Mouse (Mus musculus): Measurements from ENCODE around the gene Ntm. TPM values are rescaled to one million over a fixed set of nuclear protein-coding genes. Genes with fewer than 3 reads are reported as not detected.

Ntm gene
- polyA plus RNA-seq, 1 experiment from 2014 or later = 21.4 TPM

GRCm38 (mm10) chr9:29788855-29789254 is 174.1 kb downstream of the Ntm start:
- H3K36me3 ChIP-seq = no peaks in the 10 kb centered on the region
- WGBS = 86% methylated on average over 9 of the region's 9 CpGs
- no peaks in the 10 kb centered on the region for H3K4me1 ChIP-seq
- no peaks in the 10 kb centered on the region for H3K27me3 ChIP-seq
- no peak overlapping the region for H3K27ac ChIP-seq
- H3K9ac ChIP-seq = no peak overlapping the region
- no peak overlapping the region for H3K4me2 ChIP-seq
- no peak overlapping the region for H3K4me3 ChIP-seq
- H3K9me3 ChIP-seq = no peaks in the 10 kb centered on the region
- no peak for ATAC-seq (ENCODE audit: borderline replicate concordance, extremely low read depth, low FRiP score, low TSS enrichment)

GRCm38 (mm10) chr9:29787408-29787807 is 175.5 kb downstream of the Ntm start:
- WGBS = 61% methylated on average over 4 of the region's 4 CpGs
- Histone ChIP-seq H3K9me3 (no peaks in the 10 kb centered on the region), H3K9ac (no peak overlapping the region), H3K4me1 (no peaks in the 10 kb centered on the region), H3K4me3 (no peak overlapping the region), H3K36me3 (no peaks in the 10 kb centered on the region), H3K27ac (no peak overlapping the region), H3K27me3 (no peaks in the 10 kb centered on the region), H3K4me2 (no peak overlapping the region)
- no peak for ATAC-seq (ENCODE audit: borderline replicate concordance, extremely low read depth, low FRiP score, low TSS enrichment)

GRCm38 (mm10) chr9:29782697-29783096 is 180.2 kb downstream of the Ntm start:
- Histone ChIP-seq H3K27ac (no peak overlapping the region), H3K9ac (no peak overlapping the region), H3K36me3 (no peaks in the 10 kb centered on the region), H3K27me3 (no peaks in the 10 kb centered on the region), H3K4me1 (no peaks in the 10 kb centered on the region), H3K4me2 (no peak overlapping the region), H3K9me3 (no peaks in the 10 kb centered on the region), H3K4me3 (no peak overlapping the region)
- 63% methylated on average over 4 of the region's 4 CpGs for WGBS
- no peak for ATAC-seq (ENCODE audit: borderline replicate concordance, extremely low read depth, low FRiP score, low TSS enrichment)

- H3K9ac ChIP-seq = no peak overlapping the region
- H3K4me1 ChIP-seq = no peaks in the 10 kb centered on the region
- H3K27me3 ChIP-seq = no peaks in the 10 kb centered on the region
- no peak overlapping the region for H3K27ac ChIP-seq
- ATAC-seq (ENCODE audit: borderline replicate concordance, extremely low read depth, low FRiP score, low TSS enrichment) = no peak
- no peaks in the 10 kb centered on the region for H3K36me3 ChIP-seq
- no peak overlapping the region for H3K4me2 ChIP-seq
- 74% methylated on average over 7 of the region's 7 CpGs for WGBS
- no peaks in the 10 kb centered on the region for H3K9me3 ChIP-seq
- H3K4me3 ChIP-seq = no peak overlapping the region
These were observed 183.2 kb downstream of the Ntm start for GRCm38 (mm10) chr9:29779739-29780138.

GRCm38 (mm10) chr9:29776951-29777350 is 186.0 kb downstream of the Ntm start:
- no peaks in the 10 kb centered on the region for H3K36me3 ChIP-seq
- ATAC-seq (ENCODE audit: borderline replicate concordance, extremely low read depth, low FRiP score, low TSS enrichment) = no peak
- H3K27me3 ChIP-seq = no peaks in the 10 kb centered on the region
- H3K9ac ChIP-seq = no peak overlapping the region
- no peak overlapping the region for H3K4me2 ChIP-seq
- 68% methylated on average over 3 of the region's 3 CpGs for WGBS
- peaks cover 6% of the 10 kb centered on the region; the same call in 1 of the 2 replicates for H3K4me1 ChIP-seq
- no peaks in the 10 kb centered on the region for H3K9me3 ChIP-seq
- no peak overlapping the region for H3K27ac ChIP-seq
- H3K4me3 ChIP-seq = no peak overlapping the region

- Histone ChIP-seq H3K27ac (no peak overlapping the region), H3K36me3 (no peaks in the 10 kb centered on the region), H3K4me1 (peaks cover 8% of the 10 kb centered on the region; the same call in 1 of the 2 replicates), H3K9me3 (no peaks in the 10 kb centered on the region), H3K9ac (no peak overlapping the region), H3K27me3 (no peaks in the 10 kb centered on the region), H3K4me2 (no peak overlapping the region), H3K4me3 (no peak overlapping the region)
- no peak for ATAC-seq (ENCODE audit: borderline replicate concordance, extremely low read depth, low FRiP score, low TSS enrichment)
- WGBS = 49% methylated on average over 4 of the region's 4 CpGs
These were observed 186.4 kb downstream of the Ntm start for GRCm38 (mm10) chr9:29776542-29776941.

- no peak for ATAC-seq (ENCODE audit: borderline replicate concordance, extremely low read depth, low FRiP score, low TSS enrichment)
- Histone ChIP-seq H3K4me3 (no peak overlapping the region), H3K36me3 (no peaks in the 10 kb centered on the region), H3K9ac (no peak overlapping the region), H3K9me3 (no peaks in the 10 kb centered on the region), H3K27me3 (no peaks in the 10 kb centered on the region), H3K4me2 (no peak overlapping the region), H3K4me1 (peaks cover 12% of the 10 kb centered on the region; the same call in 1 of the 2 replicates), H3K27ac (no peak overlapping the region)
- WGBS = 73% methylated on average over 4 of the region's 4 CpGs
These were observed 186.9 kb downstream of the Ntm start for GRCm38 (mm10) chr9:29776030-29776429.

GRCm38 (mm10) chr9:29772625-29773388 is 190.1 kb downstream of the Ntm start:
- no peak for ATAC-seq (ENCODE audit: borderline replicate concordance, extremely low read depth, low FRiP score, low TSS enrichment)
- H3K27me3 ChIP-seq = no peaks in the 10 kb centered on the region
- no peaks in the 10 kb centered on the region for H3K9me3 ChIP-seq
- no peak overlapping the region for H3K27ac ChIP-seq
- no peak overlapping the region for H3K4me2 ChIP-seq
- H3K4me1 ChIP-seq = peaks cover 12% of the 10 kb centered on the region; the same call in 1 of the 2 replicates
- 61% methylated on average over 11 of the region's 11 CpGs for WGBS
- no peak overlapping the region for H3K4me3 ChIP-seq
- H3K36me3 ChIP-seq = no peaks in the 10 kb centered on the region
- H3K9ac ChIP-seq = no peak overlapping the region

GRCm38 (mm10) chr9:29771870-29772269 is 191.1 kb downstream of the Ntm start:
- 7% methylated on average over 5 of the region's 5 CpGs for WGBS
- no peak for ATAC-seq (ENCODE audit: borderline replicate concordance, extremely low read depth, low FRiP score, low TSS enrichment)
- no peak overlapping the region for H3K27ac ChIP-seq

GRCm38 (mm10) chr9:29771071-29771785 is 191.7 kb downstream of the Ntm start:
- Histone ChIP-seq H3K4me1 (peaks cover 12% of the 10 kb centered on the region; the same call in 1 of the 2 replicates), H3K36me3 (no peaks in the 10 kb centered on the region), H3K9ac (no peak overlapping the region), H3K9me3 (no peaks in the 10 kb centered on the region), H3K27me3 (no peaks in the 10 kb centered on the region), H3K4me3 (no peak overlapping the region), H3K27ac (no peak overlapping the region), H3K4me2 (0 out of 2 replicates have a peak overlapping the region, but pooled peaks have one; percentile 2)
- WGBS = 30% methylated on average over 23 of the region's 23 CpGs
- no peak for ATAC-seq (ENCODE audit: borderline replicate concordance, extremely low read depth, low FRiP score, low TSS enrichment)

More at GRCm38 (mm10) chr9:29771870-29772269, 191.1 kb downstream of the Ntm start:
- Histone ChIP-seq H3K9ac (no peak overlapping the region), H3K9me3 (no peaks in the 10 kb centered on the region), H3K4me2 (no peak overlapping the region), H3K36me3 (no peaks in the 10 kb centered on the region), H3K4me3 (no peak overlapping the region), H3K27me3 (no peaks in the 10 kb centered on the region), H3K4me1 (peaks cover 12% of the 10 kb centered on the region; the same call in 1 of the 2 replicates)

- 46% methylated on average over 4 of the region's 4 CpGs for WGBS
- H3K4me1 ChIP-seq = peaks cover 12% of the 10 kb centered on the region; the same call in 1 of the 2 replicates
- no peak for ATAC-seq (ENCODE audit: borderline replicate concordance, extremely low read depth, low FRiP score, low TSS enrichment)
These were observed 193.6 kb downstream of the Ntm start for GRCm38 (mm10) chr9:29769361-29769760.

More at GRCm38 (mm10) chr9:29769361-29769760, 193.6 kb downstream of the Ntm start:
- H3K9ac ChIP-seq = no peak overlapping the region
- no peaks in the 10 kb centered on the region for H3K36me3 ChIP-seq
- H3K4me2 ChIP-seq = no peak overlapping the region
- H3K4me3 ChIP-seq = no peak overlapping the region
- H3K27ac ChIP-seq = no peak overlapping the region
- H3K9me3 ChIP-seq = no peaks in the 10 kb centered on the region
- no peaks in the 10 kb centered on the region for H3K27me3 ChIP-seq

All from lung, embryonic 15.5 days (tissue).